12 mouse cellular contexts compared by ENCODE assay signal in genomic region chr7:137346860-137347259, GRCm38 (mm10). TPM values are rescaled to one million over a fixed set of nuclear protein-coding genes. Genes with fewer than 3 reads are reported as not detected.
DNase-seq lines count a peak whose midpoint lies in the region; ATAC-seq lines count a peak whose summit lies in the region.
"Had no signal": no experiment of that assay in that cellular context is flagged by ENCODE, and none has a peak within 500 bp of the region (broad histone marks: within the 10 kb centered on the region; RNA-seq: fewer than 3 reads in every experiment).

No protein-coding gene starts in this region.

- peaks cover 15% of the 10 kb centered on the region for H3K4me1 ChIP-seq in midbrain, embryonic 10.5 days
- H3K4me1 ChIP-seq in midbrain, embryonic 15.5 days: peaks cover 4% of the 10 kb centered on the region; the same call in 1 of the 2 replicates
- H3K4me1 ChIP-seq: liver, embryonic 13.5 days had no signal

- peak; percentile 10 to 30 for DNase-seq in heart, postnatal 14 days
- DNase-seq in heart, postnatal 25 days (ENCODE audit: low spot score): no peak
- no peak for DNase-seq in midbrain, embryonic 10.5 days (ENCODE audit: low spot score)
- DNase-seq in gastrocnemius, adult 18-20 months (ENCODE audit: low spot score): peak; percentile 31
- DNase-seq in natural killer cell, adult 2 months (ENCODE audit: low spot score in 2 of 2): no peak
- no peak for DNase-seq in T-cell, adult 2 months (ENCODE audit: low spot score)
- DNase-seq: cerebellum, adult 9-11 months; kidney, adult 11 months; liver, embryonic 13.5 days had no signal

- H3K9ac ChIP-seq in midbrain, embryonic 15.5 days: no peak overlapping the region
- H3K9ac ChIP-seq: forebrain, embryonic 12.5 days; liver, embryonic 13.5 days had no signal

- no peak overlapping the region for H3K4me3 ChIP-seq in midbrain, embryonic 10.5 days
- no peak overlapping the region for H3K4me3 ChIP-seq in midbrain, embryonic 15.5 days
- H3K4me3 ChIP-seq: forebrain, embryonic 12.5 days; layer of hippocampus, adult 2 months; liver, embryonic 13.5 days had no signal

- ATAC-seq in midbrain, embryonic 15.5 days (replicated peaks): no peak

- no peaks in the 10 kb centered on the region for H3K36me3 ChIP-seq in midbrain, embryonic 10.5 days
- no peaks in the 10 kb centered on the region for H3K36me3 ChIP-seq in midbrain, embryonic 15.5 days (replicated peaks)
- H3K36me3 ChIP-seq: forebrain, embryonic 12.5 days; liver, embryonic 13.5 days had no signal

- no peak overlapping the region for H3K4me2 ChIP-seq in midbrain, embryonic 15.5 days
- H3K4me2 ChIP-seq: forebrain, embryonic 12.5 days; liver, embryonic 13.5 days had no signal

- WGBS in midbrain, embryonic 10.5 days: 83% methylated on average over 7 of the region's 7 CpGs
- 76% methylated on average over 7 of the region's 7 CpGs for WGBS in midbrain, embryonic 15.5 days

- H3K27me3 ChIP-seq in midbrain, embryonic 10.5 days (ENCODE audit: low read depth, poor library complexity, severe bottlenecking): no peaks in the 10 kb centered on the region; the same call in 1 of the 2 replicates
- H3K27me3 ChIP-seq in midbrain, embryonic 15.5 days (replicated peaks): no peaks in the 10 kb centered on the region
- H3K27me3 ChIP-seq: liver, embryonic 13.5 days had no signal

- peak overlapping the region; percentile 46 for H3K27ac ChIP-seq in midbrain, embryonic 10.5 days (replicated peaks)
- no peak overlapping the region for H3K27ac ChIP-seq in midbrain, embryonic 15.5 days
- H3K27ac ChIP-seq: forebrain, embryonic 12.5 days; layer of hippocampus, adult 2 months; liver, embryonic 13.5 days had no signal

- H3K9me3 ChIP-seq in midbrain, embryonic 10.5 days (replicated peaks): no peaks in the 10 kb centered on the region
- no peaks in the 10 kb centered on the region for H3K9me3 ChIP-seq in midbrain, embryonic 15.5 days
- H3K9me3 ChIP-seq: forebrain, embryonic 12.5 days; liver, embryonic 13.5 days had no signal

- intact Hi-C loops in heart, postnatal 14 days (cut with DNase I): no loop called here
- intact Hi-C loops in heart, postnatal 25 days (cut with DNase I): no loop called here

RNA-seq across cellular contexts. Expression of gene Ebf3, which starts 32.6 kb away (rescaled TPM):
- 10 to 100 TPM; 13.2 to 15.2 TPM for total RNA-seq in heart, postnatal 14 days (2021)
- total RNA-seq in heart, postnatal 25 days (2021): 10 to 100 TPM in 1 of 2 experiments, 1 to 10 TPM in 1; 8.9 to 10.9 TPM
- polyA plus RNA-seq in midbrain, embryonic 10.5 days (2016; fragmentation: Nextera tagmentation; extraction: Ambion mirVana): 3.2 and 5.4 TPM in 2 replicates
- 14.6 and 14.9 TPM in 2 replicates for polyA plus RNA-seq in midbrain, embryonic 15.5 days (2015; fragmentation: Nextera tagmentation; extraction: Ambion mirVana)
- 1 to 10 TPM; 6.2 to 7.2 TPM for total RNA-seq in gastrocnemius, adult 18-20 months (2021)

Comparison
In these comparisons a context has a peak if more than half of its experiments do, and no peak if none do; other contexts are left out.
1. DNase-seq: peak in heart, postnatal 14 days (2 of 2) and gastrocnemius, adult 18-20 months (single experiment); none in heart, postnatal 25 days (single experiment), midbrain, embryonic 10.5 days (single experiment), natural killer cell, adult 2 months (0 of 2) and T-cell, adult 2 months (single experiment).